Mouse (Mus musculus) mesoderm, embryonic 11.5 days (tissue): ENCODE measurements around the gene Fuca1.

Source experiments
- DNase-seq: peaks from one replicate; pipeline ENCODE4 v3.0.0-alpha.2; 2012; ENCODE audit warnings: low read depth, low spot score

Fuca1 gene

DNA sequence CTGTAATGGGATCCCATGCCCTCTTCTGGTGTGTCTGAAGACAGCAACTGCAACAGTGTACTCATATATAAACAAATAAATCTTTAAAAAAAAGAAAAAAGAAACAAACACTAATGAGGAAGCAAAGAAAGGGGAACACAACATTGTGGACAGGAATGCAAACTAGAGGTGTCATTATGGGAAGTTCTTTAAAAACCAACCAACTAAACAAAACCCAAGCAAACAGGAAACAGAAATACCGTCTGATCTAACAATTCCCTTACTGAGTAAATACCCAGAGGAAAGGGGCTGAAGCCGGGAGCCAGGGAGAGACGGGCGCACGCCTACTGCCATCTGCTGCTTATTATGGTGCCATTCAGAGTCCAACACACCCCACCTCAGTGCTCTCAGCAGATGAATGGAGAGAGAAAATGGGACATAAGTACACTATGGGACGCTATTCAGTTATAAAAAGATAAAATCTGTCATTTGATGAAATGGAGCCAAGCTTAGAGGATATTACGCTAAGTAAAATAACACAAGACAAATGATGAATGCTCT is 61.1 kb downstream of the Fuca1 start:
- no peak for DNase-seq

DNA sequence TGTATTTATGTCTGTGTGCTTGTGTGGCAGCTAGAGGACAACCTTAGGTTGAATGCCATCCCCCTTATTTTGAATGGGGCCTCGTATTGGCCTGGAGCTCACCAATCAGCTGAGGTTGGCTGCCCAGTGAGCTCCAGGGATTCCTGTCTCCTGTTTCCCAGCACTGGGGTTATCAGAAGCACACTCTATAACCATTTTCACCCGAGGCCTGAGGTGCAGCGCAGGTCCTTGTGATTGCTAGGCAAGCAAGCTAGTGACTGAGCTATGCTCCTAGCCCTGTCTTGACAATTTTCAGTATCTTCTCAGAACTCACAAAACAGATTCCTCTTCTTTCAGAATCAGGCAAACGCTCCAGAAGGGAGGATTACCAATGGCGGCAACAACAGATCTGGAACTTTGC is 64.0 kb downstream of the Fuca1 start:
- no peak for DNase-seq

DNA sequence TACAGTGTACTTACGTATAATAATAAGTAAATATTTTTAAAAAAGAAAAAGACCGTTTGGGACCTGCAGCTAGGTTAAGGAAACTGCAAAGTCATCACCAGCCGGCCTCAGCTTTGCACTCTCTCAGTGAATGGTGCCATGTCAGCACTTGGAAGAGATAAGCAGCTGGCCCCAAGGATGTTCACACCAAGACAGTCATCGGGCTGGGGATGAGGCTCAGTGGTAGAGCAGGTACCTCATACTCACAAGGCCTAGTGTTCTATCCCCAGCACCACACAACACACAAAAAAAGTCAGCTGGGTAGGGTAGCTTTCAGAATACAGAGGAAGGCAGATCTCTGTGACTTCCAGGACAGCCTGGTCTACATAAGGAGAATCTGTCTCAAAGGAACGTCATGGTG is 64.7 kb downstream of the Fuca1 start:
- no peak for DNase-seq

DNA sequence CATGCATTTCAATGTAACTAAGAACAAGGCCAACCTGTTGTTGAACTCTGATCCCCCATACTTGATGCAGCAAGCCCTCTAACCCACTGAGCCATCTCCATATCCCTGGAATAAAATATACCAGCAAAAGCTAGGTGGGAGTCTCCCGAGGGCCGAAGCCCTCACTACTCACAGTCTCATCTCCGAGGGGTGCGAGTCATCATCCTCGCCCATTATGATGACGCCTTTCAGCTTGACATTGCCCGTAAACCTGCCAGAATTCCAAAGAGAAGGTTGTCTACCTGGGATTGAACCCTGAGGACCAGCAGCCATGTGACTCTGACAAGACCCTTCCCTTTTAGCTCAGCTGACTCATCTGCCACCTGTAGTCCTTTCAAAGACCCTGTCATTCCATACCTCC is 65.2 kb downstream of the Fuca1 start:
- DNase-seq, result no peak

DNA sequence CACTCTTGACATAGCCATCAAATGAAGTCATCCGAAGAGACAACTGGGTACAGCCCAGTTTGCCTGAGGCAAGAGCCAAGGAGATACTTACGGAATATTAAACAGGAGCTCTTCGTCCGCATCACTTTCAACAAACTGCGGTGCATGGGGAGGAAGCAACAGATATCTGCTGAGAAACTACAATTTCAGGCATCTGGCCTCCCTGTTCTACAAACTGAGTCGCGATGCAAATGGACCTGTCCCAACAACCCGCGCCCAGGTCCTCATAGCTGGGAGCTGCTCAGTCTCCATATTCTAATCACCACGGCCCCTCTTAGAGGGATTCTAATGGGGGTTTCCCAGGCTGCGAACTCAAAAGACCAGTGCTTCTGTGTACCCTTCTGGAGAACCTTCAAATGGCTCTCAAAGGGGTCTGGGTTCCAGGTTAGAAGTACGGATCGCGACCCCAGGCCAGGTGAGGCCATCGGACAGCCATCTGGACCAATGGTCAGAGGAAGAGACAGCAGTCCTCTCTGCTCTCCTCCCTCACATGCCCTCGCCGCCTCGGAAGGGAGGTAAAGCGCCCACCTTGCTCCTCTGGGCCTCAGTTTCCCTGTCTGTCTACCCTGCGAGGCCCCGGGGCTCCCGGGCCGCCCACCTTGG is 65.9 kb downstream of the Fuca1 start:
- DNase-seq, result no peak

DNA sequence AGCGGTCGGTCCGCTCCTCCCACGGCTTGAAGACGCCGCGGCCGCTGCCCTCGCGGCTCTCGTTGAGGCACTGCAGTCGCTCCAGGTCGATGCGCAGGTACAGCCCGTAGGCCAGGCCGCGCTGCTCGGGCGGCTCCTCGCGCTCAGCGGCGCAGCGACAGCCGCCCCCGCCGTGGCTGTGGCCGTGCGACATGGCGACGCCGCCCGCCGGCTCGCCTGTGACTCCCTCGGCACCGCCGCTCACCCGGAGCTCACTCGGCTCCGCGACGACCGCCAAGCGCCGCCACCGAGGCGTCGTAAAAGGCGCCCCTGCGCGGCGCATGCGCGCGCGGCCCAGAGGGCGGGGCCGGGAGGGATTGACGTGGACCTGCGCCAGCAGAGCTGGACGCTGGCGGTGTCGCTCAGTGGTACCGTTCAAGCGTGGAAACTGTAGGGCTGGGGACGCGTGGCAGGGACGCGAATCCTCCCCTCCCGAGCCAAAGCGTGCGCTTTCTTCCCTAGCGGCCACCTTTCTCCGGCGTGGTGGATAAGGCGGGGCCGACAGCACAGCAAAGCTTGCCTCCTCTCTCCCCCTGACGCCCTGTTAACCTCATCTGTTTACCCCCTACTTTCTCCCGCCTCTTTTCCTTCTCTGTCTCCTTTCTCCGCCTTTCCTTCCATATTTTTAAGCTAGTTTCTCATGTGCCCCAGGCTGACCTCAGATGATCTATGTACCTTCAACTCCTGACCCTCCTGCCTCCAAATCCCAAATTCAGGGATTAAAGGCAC is 66.6 kb downstream of the Fuca1 start, which contains the start of gene Pithd1:
Gene Pithd1, minus strand, starts transcription at position 322 of the 768 bp plus-strand sequence.
- DNase-seq, result peak; percentile 96

DNA sequence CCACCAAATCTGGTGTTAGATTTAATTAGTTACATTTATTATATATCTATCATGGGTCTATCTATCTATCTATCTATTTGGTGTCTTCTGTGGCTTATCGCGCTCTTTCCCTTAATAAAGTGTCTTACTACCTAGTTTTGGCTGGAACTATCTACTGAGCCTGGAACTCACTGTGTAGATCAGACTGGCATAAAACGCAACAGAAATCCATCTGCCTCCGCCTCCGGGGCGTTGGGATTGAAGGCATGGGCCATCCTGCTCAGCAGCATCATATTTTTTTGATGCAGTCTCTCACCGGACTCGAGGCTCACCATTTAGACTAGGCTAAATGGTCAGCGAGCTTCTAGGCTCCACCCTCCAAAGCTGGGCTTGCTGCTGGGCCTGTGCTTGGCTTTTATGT is 67.2 kb downstream of the Fuca1 start:
- no peak for DNase-seq
